Mouse (Mus musculus): ENCODE measurements at regions not wholly inside any gene's neighbourhood (a gene's known extent, or its start where the extent isn't known, plus 50 kb on each side); places are given as distances from the start of the nearest gene placed in this dataset.

GRCm38 (mm10) chr5:74857861-74858260 is 155.1 kb upstream of the Lnx1 start:
- TF ChIP-seq EP300 (IDR thresholded peaks at IDR 0.05; ENCODE audit: low read depth) (no peak), CTCF (IDR thresholded peaks at IDR 0.05; ENCODE audit: low read depth) (no peak)

Measured in heart, postnatal 0 days (tissue).